Mouse (Mus musculus) retina, embryonic 14.5 days (tissue): Measurements from ENCODE around the gene Foxo1.

Experiments used
- DNase-seq: peaks from one replicate; pipeline ENCODE4 v3.0.0-alpha.2; 2015; ENCODE audit warnings: low spot score

Foxo1 gene

DNA sequence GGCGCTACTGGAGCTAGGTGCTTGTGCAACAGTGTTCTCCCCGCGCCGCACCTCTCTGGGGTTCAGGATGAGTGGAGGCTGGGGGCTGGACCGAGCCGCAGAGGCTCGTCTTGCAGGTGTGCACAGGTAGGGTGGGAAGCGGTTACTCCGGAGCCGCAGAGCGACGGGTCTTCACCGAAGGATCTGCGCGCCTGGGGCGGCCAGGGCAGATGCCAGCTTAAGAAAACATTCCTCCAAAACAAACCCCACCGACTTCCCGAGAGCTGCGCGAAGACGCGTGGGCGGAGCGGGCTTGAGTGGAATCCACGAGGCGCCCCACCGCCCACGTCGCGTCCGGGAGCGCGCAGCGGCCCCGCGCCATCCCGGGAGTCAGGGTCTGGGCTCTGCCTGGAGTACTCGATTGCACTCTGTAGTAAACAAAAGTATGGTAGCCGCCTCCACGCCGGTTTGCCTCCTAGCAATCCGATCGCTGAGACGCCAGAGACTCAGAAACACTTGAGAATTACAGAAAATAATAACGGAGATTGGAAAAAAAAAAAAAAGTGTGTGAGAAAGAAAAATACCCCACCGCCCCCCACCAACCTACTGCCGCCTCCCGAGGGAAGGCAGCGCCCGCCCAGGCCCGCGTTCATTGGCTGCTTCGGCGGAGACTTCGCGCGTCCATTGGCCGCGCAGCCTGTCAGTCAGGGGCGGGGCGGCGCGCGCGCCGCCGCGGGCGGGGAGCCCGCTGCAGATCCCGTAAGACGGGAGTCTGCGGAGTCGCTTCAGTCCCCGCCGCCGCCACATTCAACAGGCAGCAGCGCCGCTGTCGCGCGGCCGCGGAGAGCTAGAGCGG lies at the start of gene Foxo1:
Foxo1 (plus strand) TSS at position 685 of the 835 bp plus-strand sequence.
- peak; percentile 91 for DNase-seq

DNA sequence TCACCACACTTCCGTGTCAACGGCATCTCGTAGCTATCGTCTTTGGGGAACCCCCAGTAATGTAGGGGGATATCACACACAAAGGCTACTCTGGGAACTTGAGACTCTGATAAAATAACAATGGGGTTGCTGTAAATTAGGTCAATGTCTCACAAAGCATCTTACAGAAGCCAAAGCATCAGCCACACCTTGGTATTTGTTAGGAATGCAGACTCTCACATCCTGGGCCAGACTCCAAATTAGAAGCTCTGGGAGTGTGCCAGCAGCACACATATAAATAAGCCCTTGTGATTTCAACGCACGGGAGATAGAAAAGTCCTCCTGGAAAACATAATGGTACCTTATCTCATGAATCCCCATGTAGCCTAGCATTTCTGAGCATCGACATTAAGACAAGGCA lies 49.3 kb upstream of the Foxo1 start:
- DNase-seq, result no peak

DNA sequence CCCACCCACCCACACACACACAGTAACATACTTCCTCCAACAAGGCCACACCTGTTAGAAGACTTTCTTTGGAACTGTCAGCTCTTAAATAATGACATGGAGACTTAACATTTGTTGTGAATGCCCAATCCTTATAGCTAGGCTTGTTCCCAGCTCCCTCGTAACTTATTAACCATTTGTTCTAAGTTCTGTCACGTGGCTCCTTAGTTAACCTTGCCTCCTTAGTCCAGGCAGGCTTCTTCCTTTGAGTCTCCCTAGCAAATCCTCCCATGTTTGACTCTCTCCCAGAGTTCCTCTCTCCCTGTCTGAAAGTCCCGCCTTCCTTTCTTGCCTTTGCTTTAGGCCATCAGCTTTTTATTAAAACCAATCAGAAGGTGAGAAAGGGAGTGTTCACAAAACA lies 47.1 kb upstream of the Foxo1 start:
- no peak for DNase-seq

DNA sequence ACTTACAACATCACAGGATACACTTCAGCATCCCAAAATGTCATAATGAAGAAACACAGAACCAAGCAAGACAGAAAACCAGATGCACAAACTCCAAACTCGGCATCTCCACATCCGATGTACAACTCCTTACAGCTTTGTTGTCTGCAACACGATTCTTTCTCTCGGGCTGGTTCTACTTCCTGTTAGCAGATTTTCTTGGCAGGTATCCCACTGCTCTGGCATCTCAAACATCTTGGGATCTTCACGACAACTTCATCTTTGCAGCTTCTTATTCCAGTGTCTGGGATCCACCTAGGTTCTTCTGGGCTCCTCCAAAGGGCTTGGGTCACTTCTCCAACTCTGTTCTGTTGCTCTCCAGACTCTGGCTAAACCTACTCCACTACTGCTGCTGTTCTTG lies 46.2 kb upstream of the Foxo1 start:
- no peak for DNase-seq

DNA sequence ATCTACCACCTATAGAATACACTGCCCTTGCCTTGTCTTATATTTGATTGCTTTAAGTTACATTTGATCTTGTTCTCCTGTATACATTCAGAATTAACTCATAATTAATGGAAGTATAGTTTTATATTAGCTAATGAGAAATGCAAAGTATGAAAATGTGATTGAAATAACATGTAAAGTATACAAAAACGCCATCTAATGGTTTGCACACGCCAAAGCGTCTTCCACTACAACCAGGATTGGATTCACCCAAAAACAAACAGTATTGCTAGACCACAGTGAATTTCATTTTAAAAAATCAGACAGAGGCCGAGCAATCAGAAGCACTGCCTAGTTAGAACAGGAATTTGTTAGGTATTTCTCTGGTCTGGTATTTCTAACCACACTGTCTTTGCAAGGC lies 31.6 kb upstream of the Foxo1 start:
- DNase-seq, result no peak

DNA sequence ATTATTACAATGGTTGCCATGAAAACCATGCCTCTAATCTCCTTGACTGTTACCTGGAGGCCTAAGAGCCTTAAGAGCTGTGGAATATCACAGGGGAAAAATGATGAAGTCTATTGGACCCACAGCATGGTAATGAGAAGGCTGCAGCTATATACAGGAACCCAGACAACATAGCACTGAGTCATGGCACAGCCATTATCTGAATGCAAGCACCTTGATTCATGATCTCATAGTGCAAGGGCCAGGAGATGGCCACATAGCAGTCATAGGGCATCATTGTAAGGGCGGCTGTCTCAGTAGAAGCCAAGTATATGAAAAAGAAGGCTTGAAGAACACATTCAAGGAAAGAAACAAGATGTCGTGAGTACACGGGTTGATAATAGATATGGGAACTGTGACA lies 31.0 kb upstream of the Foxo1 start:
- no peak for DNase-seq

DNA sequence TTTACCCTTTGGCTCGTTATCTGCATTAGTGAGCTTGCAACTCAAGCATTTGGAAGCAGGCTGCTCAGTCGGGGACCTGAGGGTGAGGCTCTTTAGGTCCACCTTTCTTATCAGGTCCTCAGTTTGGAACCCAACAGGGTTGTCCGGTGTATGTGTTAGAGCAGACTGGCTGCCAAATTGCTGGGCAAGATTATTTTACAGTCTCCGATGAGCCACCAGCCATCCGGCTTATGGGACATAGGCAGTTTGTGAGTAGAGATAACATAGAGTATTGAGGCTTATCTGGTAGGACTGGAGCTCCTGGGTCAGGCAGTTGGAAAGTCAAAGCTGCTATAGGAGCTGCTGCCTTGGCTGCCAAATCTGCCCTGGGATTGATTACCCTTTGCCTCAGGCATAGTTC lies 27.1 kb upstream of the Foxo1 start:
- DNase-seq, result no peak

DNA sequence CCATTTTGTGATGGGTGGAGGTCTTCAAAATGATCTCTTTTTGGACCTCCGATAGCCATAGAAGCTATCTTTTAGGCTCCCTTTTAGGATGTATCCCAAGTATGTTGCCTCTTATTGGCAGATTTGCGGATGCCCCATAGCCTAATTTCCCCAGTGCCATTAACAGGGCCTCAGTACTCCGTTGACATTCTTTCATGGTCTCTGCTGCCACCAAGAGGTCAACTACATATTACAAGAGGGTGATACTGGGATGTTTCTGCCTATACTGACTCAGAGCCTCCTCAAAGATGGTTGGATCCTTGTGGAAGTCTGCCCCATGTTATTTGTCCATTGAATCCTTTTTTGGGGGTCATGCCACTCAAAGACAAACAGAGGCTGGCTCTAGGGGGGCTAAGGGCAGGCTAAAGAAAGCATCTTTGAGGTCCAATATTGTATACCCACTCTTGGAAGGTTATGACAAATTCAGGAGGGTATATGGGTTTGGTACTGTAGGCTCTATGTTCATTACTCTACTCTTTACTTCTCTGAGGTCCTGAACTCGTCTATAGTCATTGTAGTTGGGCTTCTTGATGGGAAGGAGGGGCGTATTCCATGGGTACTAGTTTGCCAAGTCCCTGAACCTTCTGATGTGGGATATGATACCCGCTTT lies 25.6 kb upstream of the Foxo1 start:
- DNase-seq, result peak; percentile 91

DNA sequence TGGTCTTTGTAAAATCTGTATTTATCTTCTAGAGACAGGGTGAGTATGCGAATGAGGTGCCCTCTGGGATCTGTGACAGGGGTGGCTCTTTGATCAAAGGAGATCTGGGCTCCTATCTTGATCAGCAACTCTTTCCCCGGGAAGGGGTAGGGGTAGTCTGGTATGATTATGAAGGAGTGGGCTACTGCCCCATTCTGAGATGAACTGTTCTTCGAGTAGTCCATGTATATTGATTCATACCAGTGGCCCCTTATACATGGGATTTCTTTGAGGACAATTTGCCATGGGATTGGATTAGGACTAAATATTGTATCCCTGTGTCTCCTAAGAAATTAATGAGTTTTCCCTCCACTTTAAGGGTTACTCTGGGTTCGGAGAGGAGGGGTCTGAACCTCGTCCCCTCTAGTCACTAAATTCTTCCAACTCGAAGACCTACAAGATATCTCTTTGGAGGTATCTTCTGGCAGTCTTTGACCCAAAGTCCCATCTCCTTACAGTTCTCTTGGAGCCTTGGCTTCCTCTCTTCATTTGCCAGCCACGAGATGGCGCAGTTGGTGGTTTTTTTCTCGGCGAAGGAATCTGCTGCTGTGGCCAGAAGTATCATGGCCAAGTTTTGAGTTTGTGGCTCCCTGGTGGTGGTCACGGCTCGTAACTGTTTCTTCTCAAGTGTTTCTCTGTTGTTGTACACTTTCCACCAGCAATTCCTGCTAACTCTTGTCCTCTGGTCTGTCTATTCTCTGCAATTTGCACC lies 24.7 kb upstream of the Foxo1 start:
- peak; percentile 53 for DNase-seq

DNA sequence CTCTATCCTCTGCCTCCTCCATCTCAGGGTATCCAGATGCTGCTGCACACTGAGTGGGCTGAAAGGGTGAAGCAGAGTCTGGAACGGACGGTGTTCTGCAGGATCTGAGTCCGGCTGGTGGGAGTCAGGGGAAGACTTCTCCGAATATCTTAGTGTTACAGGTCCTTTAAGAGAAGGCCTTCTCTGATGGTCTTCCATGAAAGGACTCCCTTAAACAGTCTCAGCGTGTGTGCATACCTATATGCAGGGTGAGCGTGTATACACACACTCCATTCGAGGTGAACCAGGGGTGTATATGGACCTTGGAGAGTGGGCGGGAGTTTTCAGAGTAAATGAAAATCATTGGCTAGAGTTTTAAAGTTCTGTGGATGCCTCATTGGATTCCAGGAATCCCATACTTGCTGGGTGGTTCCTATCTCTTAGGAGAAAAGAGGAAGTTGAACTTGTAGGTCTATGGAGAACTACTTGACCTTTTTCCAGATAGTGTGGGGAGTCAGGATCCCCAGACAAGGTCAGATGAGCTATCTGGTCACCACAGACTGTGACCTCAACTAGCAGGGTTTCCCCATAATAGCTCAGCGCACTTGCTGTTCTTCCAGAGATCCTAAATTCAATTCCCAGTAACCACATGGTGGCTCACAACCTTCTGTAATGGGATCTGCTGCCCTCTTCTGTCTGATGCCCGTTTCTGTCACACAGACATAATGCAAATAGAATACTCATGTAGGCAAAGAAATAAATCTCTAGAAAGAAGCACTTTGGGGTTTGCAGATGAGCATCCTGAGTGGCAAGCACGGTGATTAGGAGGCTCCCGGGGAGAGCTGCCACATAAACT lies 21.9 kb upstream of the Foxo1 start:
- DNase-seq, result no peak

DNA sequence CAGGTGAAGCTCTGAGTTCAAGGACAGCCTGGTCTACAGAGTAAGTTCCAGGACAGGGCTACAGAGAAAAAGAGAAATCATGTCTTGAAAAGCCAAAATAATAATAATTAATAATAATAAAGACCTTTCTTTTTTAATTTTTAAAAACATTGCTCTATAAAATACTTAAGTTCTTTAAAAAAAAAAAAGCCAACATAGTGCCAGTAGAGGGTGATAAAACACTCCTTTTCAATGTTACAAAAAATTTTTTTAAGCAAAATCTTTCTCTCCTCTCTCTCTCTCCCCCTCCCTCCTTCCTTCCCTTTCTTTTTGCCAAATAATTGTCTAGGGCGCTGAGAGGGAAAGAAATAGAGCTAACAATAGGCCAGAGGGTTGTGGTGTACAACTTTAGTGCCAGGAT lies 17.0 kb upstream of the Foxo1 start:
- DNase-seq, result no peak

DNA sequence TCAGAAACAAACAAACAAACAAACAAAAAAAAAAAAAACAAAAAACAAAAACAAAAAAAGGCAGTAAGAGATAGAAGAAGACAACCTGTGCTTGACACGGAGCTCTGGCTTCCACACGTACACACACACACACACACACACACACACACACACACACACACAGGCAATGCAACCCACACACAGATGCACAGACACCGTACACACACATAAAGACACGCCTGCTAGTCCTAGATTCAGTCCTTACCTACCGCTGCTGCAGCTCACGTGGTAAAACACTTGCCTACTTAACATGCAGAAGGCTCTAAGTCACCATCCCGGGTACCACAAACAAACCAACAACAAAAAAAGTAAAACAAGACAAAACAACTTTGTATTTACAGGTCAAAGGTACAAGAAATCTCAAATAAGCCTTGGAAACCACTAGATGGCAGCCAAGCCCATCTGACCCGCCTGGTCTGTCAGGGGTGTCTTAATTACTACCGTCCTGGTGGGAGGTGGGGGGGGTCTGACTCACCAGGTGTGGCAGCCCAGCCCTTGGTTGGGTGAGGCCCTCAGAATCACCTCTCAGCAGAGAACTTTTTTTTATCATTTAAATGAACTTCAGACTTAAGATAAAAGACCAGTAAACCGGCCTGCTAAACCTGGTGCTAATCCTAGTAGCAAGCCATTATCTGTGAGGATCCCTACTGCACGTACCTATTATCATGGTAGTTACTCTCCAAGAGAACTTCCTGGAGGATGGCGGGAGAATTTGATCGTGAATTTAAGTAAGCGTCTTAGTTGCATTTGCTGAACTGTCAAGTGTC lies 14.3 kb upstream of the Foxo1 start:
- peak; percentile 65 for DNase-seq

DNA sequence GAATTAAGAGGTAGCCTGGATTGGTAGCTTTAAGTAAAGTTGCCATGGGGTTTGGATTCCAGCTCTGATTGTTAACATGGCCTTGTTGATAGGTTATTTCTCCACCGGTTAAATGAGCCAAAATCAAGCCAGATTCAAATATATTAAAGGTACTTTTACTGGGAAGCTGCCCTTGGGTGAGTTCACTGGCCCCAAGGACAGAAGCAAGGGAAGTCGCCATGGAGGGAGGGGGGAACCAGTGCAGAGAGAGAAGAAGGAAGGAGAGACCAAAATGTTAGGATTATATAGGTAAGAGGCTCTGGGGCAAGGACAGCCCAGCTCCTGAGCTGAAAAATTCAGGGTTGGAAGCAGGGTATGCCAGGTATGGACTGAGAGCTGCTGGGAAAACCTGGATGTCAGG lies 13.6 kb upstream of the Foxo1 start:
- no peak for DNase-seq

DNA sequence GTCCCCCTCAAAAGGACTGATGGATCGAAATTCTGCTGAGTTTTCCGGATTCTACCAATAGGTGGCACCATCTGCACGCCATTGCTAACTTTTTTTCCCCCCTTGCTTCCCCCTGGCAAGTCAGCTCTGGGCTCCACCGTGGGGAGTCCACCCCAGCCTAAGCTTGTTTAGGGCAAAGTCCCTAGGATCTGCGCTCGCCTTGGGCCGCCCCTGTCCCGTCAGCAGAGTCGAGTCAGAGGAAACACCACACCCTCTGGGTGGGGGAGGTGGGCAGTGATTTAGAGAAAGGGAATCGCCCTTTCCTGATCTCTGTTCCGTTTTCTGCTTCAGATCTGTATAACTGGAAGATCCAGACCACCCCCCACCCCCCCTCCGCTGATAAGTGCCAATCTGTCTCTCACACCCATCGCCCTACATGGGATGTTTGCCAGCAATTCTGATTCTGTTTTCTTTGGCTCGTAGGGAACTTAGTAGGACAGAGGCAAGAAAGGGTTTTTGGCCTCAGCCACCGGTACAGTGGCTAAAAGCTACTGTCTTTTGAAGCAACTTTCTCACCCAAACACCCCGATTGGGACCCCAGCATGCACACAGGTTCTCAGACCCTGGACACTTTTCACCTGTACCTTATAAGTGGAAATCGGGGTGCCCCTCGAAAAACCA lies 10.2 kb upstream of the Foxo1 start:
- peak; percentile 86 for DNase-seq

DNA sequence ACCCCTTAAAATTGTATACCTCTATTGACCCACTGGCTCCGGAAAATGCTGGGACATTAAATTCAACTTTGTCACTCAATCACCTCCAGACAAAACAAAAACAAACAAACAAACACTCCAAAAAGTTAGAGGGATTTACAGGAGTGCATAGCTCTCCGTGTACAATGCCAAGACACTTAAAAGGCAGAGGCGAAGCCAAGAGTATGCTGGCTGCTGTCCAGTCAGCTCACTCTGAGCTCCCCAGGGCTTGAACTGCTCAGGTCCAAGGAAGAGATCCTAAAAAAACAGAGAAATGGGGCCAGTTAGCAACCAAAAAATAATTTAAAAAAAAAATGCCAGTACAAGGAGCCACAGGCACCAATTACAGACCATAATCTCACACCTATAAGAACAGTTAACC lies 9.6 kb upstream of the Foxo1 start:
- DNase-seq, result no peak

DNA sequence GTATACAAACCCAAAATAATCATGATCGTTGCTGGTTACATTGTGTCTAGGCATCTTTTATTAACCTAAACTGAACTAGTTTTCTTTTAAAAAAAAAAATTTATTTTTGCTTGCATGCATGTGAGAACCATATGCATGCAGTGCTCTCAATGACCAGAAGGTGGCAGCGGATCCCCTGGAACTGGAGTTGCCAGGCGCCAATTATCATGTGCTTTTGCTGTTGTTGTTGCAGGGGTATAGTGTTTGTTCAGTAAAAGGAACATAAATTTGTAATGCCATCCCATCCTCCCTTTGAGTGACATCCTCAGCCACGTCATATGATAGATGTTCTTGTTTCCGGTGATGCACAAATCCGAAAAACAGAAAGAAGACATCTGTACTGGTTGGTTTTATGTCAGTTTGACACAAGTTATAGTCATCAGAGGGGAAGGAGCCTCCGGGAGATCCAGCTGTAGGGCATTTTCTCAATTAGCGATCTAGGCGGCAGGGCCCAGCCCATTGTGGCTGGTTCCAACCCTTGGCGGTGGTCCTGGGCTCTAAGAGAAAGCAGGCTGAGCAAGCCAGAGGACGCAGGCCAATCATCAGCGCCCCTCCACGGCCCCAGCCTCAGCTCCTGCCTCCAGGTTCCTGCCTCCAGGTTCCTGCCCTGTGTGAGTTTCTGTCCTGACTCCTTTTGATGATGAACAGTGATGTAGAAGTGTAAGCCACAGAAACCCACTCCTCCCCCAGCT lies 5.5 kb upstream of the Foxo1 start:
- DNase-seq, result peak; percentile 88

DNA sequence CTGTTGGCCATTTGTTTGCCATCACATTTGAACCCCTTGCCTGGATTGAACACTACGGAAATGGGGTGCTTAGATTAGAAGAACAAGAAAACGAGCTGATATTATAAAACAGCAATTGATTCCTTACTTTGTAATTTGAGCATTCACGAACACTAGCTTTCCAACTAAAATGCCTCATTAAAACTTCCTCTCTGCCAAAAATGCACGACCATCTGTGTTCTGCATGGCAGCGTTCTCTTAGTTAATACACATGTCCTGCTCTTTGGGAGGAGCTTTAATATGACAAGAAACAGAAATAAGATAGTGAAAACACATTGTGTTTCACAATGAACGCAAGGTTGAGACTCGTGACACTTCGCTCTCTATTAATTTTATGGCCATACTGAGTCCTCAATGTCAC lies 3.8 kb upstream of the Foxo1 start:
- DNase-seq, result no peak

DNA sequence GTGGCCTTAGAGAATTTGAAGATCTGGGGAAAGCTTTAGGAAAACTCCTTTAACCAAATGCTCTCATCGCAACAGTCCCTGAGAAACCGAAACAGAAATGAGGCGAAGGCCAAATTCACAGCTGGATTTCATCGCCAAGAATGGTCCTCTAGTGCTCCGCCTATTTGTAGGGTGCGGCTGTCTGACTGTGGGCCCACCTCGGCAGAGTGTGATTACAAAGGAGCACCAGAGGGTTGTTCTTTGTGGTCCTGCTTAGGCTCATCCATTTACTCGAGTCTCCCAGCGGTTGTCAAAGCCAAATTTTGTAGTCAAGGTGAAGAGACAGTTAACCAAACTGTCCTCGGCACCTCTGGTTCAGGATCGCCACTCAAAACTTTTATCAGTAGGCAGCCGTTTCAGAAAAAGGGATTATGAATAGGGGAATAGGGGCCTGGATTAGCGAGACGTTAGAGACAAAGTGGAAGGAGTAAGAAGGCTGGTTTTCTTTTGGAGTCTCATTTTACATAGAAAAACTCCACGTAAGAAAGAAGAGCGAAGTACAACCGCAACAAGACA lies 1.5 kb upstream of the Foxo1 start:
- DNase-seq, result no peak

DNA sequence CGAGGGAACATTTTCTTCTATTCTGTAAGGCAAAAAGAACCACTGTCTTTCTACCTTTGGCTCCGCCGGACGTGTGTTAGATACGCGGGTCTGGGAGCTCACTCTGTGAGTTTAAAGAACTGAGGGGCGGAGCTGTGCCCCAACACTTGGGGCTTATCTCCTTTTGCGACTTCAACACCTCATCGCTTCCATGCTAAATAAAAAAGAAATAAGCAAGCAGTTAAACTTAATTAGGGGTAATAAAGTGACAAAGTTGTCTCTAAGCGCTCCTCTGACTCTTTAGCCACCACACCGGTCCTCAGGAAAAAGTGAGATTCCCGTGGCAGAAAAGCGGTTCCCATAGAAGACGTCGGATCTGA lies 864 bp upstream of the Foxo1 start:
- peak; percentile 55 for DNase-seq

DNA sequence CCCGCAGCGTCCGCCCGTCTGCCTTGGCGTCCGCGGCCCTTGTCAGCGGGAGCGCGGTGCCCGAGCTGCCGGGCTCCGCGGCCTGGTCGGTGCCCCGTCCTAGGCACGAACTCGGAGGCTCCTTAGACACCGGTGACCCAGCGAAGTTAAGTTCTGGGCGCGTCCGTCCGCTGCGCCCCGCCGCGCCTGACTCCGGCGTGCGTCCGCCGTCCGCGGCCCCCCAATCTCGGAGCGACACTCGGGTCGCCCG lies 276 bp downstream of the Foxo1 start:
- DNase-seq, result no peak
